Mouse (Mus musculus) liver, embryonic 11.5 days (tissue): ENCODE measurements around the gene Zbtb17. TPM values are rescaled to one million over a fixed set of nuclear protein-coding genes. Genes with fewer than 3 reads are reported as not detected.

Experiments used
- ATAC-seq: fragments of 200-750 bp; cut with Nextera tagmentation; replicated peaks from 2 replicates; pipeline ENCODE4 v1.8.0; 2017; ENCODE audit warnings: moderate number of reproducible peaks, mild to moderate bottlenecking, moderate TSS enrichment, moderate library complexity; ENCODE audit not compliant: low FRiP score
- DNase-seq: peaks from one replicate; pipeline ENCODE4 v3.0.0-alpha.2; 2017; ENCODE audit warnings: low spot score
- H3K27ac ChIP-seq: fragments of 300-500 bp; sonication (generic); 2 replicates; pipeline ENCODE4 v1.5.1; 2014; ENCODE audit warnings: mild to moderate bottlenecking, low read depth, low read length, control low read depth
- H3K27me3 ChIP-seq: fragments of 300-500 bp; sonication (generic); replicated peaks from 2 replicates; pipeline ENCODE4 v1.6.1; 2014; ENCODE audit warnings: low read length, mixed read lengths; ENCODE audit not compliant: control insufficient read depth, insufficient read depth
- H3K36me3 ChIP-seq: fragments of 300-500 bp; sonication (generic); 2 replicates; pipeline ENCODE4 v1.6.1; 2014; ENCODE audit warnings: mild to moderate bottlenecking, low read length, moderate library complexity, mixed read lengths; ENCODE audit not compliant: control insufficient read depth, insufficient read depth
- H3K4me1 ChIP-seq: fragments of 300-500 bp; sonication (generic); replicated peaks from 2 replicates; pipeline ENCODE4 v1.6.1; 2014; ENCODE audit warnings: low read length, mixed read lengths; ENCODE audit not compliant: control insufficient read depth, insufficient read depth
- H3K4me2 ChIP-seq: fragments of 300-500 bp; sonication (generic); 2 replicates; pipeline ENCODE4 v1.6.1; 2014; ENCODE audit warnings: mild to moderate bottlenecking, control low read depth, moderate library complexity
- H3K4me3 ChIP-seq: fragments of 300-500 bp; sonication (generic); 2 replicates; pipeline ENCODE4 v1.5.1; 2014; ENCODE audit warnings: low read depth, low read length, control low read depth
- H3K9ac ChIP-seq: fragments of 300-500 bp; sonication (generic); 2 replicates; pipeline ENCODE4 v1.6.1; 2014; ENCODE audit warnings: low read depth, low read length, control low read depth
- H3K9me3 ChIP-seq: fragments of 300-500 bp; sonication (generic); 2 replicates; pipeline ENCODE4 v1.6.1; 2016; ENCODE audit warnings: low read length, inconsistent platforms, mixed read lengths; ENCODE audit not compliant: control insufficient read depth
- WGBS: fragments of 180-500 bp; shearing (Covaris S2); extraction: QIAGEN DNeasy Blood & Tissue Kit; methylation state at CpG from one replicate; pipeline ENCODE4 v1.1.7; 2014; 5-methylcytosine and 5-hydroxymethylcytosine counted together
- polyA plus RNA-seq: library from polyadenylated mRNA; unstranded; fragments of >200 nt; fragmentation: Nextera tagmentation; extraction: Ambion mirVana; gene quantifications from 2 replicates; pipeline ENCODE4 v1.2.1, GENCODE M21; 2014

Gene Zbtb17
- polyA plus RNA-seq, 1 experiment from 2014 or later = 24.3 TPM

DNA sequence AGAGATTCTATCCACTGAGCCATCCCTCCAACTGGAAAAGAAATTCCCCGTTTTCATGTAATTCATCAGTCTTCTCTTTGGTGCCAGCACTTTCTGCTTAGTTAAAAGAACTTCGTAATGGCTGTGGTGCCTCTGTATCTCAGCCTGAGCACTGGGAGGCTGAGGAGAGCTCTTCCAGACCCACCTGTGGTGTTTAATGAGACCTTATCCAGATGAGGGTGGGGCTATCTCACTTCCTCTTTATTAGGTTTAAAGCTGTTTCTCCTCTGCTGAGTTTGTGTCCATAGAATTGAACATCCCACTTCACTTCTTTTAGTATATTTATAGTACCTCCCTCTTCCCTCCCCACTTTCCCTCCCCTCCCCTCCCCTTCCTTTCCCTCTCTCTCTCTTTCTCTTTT, 6.8 kb downstream of the Zbtb17 start:
- 77% methylated on average over 2 of the region's 2 CpGs for WGBS
- Histone ChIP-seq H3K9ac (no peak overlapping the region), H3K4me1 (no peaks in the 10 kb centered on the region; the same call in 1 of the 2 replicates), H3K36me3 (peaks cover 7% of the 10 kb centered on the region), H3K27me3 (no peaks in the 10 kb centered on the region), H3K27ac (no peak overlapping the region), H3K4me3 (no peak overlapping the region), H3K9me3 (no peaks in the 10 kb centered on the region), H3K4me2 (no peak overlapping the region)
- no peak for ATAC-seq
- no peak for DNase-seq

DNA sequence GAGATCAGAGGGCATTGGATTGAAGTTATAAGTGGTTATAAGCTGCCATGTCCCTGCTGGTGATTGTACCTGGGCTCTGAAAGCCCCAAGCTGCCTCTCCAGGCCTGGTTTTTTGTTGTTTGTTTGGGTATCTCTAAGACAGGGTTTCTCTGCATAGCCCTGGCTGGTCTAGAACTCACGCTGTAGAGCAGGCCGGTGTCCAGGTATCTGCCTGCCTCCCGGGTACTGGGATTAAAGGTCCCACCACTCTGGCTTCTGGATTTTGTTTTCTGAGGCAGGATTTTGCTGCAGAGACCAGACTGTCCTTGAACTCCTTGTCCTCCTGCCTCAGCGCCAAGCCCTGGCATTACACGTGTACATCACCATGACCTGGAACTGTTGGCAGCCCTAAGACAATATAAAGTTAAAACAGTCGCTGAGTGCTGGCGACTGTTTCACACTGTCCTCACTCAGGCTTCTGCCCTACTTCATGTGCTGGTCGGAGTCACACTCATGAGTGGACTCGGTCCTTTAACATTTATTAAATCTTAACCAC, 7.5 kb downstream of the Zbtb17 start:
- ATAC-seq = no peak
- Histone ChIP-seq H3K4me2 (no peak overlapping the region), H3K4me1 (no peaks in the 10 kb centered on the region), H3K27ac (no peak overlapping the region), H3K4me3 (no peak overlapping the region), H3K36me3 (peaks cover 7% of the 10 kb centered on the region), H3K27me3 (no peaks in the 10 kb centered on the region), H3K9ac (no peak overlapping the region), H3K9me3 (no peaks in the 10 kb centered on the region)
- 86% methylated on average over 9 of the region's 9 CpGs for WGBS
- DNase-seq = no peak

GRCm38 (mm10) chr4:141454581-141455350, 10.3 kb downstream of the Zbtb17 start:
- Histone ChIP-seq H3K4me2 (no peak overlapping the region), H3K4me3 (no peak overlapping the region), H3K9me3 (no peaks in the 10 kb centered on the region), H3K4me1 (peaks cover 14% of the 10 kb centered on the region), H3K27ac (no peak overlapping the region), H3K27me3 (no peaks in the 10 kb centered on the region), H3K36me3 (0 out of 2 replicates have a peak, but pooled peaks cover 3% of the 10 kb centered on the region), H3K9ac (no peak overlapping the region)
- WGBS = 69% methylated on average over 14 of the region's 14 CpGs
- DNase-seq (no peak), ATAC-seq (no peak)

DNA sequence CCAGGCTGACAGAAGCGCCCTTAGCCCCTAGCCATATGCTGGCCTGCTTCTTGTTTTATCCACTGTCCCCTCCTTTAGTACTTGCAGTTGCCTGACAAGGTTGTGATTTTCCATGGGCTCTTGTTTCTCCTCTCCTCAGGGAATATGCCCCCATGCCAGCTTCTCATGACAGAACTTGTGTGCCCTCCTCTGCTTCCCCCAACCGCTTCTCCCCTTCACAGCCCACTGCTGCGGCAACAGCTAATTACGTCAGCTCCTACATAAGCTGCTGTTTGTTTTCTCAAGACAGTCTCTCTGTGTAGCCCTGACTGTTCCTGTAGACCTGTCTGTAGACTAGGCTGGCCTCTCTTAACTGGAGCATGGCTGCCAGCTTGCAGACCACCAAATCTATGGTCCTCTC, 11.1 kb downstream of the Zbtb17 start:
- no peak overlapping the region for H3K4me2 ChIP-seq
- no peak overlapping the region for H3K4me3 ChIP-seq
- H3K27ac ChIP-seq = no peak overlapping the region
- 87% methylated on average over 4 of the region's 4 CpGs for WGBS
- H3K9me3 ChIP-seq = no peaks in the 10 kb centered on the region
- peaks cover 10% of the 10 kb centered on the region for H3K36me3 ChIP-seq
- H3K4me1 ChIP-seq = peaks cover 14% of the 10 kb centered on the region
- H3K27me3 ChIP-seq = no peaks in the 10 kb centered on the region
- DNase-seq (no peak), ATAC-seq (no peak)
- no peak overlapping the region for H3K9ac ChIP-seq

DNA sequence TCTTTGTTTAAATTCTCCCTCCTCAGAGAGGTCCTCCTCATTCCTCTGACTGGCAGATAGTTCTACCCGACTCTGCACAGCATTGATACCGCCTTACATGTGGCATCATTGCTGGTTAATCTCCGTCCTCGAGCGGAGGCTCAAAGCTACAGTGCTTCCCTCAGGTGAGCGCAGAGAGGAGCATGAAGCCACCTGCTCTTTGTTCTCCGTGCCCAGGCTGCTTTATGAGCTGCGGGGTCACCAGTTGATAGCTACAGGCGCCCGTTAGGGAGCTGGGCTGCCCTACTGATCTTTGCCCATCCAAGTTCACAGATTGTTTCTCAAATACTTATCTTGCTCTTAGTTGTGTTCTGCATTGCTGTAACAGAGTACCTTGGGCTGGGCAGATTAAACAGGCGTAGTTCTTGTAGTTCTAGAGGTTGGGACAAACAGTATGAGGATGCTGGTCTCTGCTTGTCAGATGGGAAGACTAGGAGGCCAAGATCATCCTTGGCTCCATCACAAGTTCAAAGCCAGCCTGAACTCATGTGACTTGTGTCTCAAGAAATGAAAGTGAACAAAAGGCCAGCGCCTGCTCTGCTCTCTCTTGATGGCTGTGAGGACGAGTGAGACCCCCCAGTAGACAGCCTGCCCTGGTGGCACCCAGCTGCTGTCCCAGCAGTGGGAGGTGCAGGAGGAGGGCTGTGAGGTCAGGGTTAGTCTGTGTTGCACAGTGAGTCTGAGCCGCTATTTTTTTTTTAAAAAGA, 11.9 kb downstream of the Zbtb17 start:
- Histone ChIP-seq H3K4me1 (peaks cover 14% of the 10 kb centered on the region), H3K36me3 (peaks cover 13% of the 10 kb centered on the region), H3K4me3 (no peak overlapping the region), H3K27me3 (no peaks in the 10 kb centered on the region), H3K9ac (no peak overlapping the region), H3K9me3 (no peaks in the 10 kb centered on the region), H3K4me2 (no peak overlapping the region), H3K27ac (no peak overlapping the region)
- DNase-seq (no peak), ATAC-seq (no peak)
- 94% methylated on average over 14 of the region's 14 CpGs for WGBS

GRCm38 (mm10) chr4:141458236-141458635, 13.8 kb downstream of the Zbtb17 start:
- H3K9me3 ChIP-seq = no peaks in the 10 kb centered on the region
- DNase-seq (no peak), ATAC-seq (peak; percentile 41; the same call in 1 of the 2 replicates)
- no peaks in the 10 kb centered on the region for H3K27me3 ChIP-seq
- whole genome bisulfite sequencing = 47% methylated on average over 7 of the region's 7 CpGs
- H3K36me3 ChIP-seq = peaks cover 22% of the 10 kb centered on the region
- peaks cover 14% of the 10 kb centered on the region for H3K4me1 ChIP-seq
- H3K4me2 ChIP-seq = no peak overlapping the region
- H3K27ac ChIP-seq = no peak overlapping the region
- no peak overlapping the region for H3K4me3 ChIP-seq
- H3K9ac ChIP-seq = no peak overlapping the region

DNA sequence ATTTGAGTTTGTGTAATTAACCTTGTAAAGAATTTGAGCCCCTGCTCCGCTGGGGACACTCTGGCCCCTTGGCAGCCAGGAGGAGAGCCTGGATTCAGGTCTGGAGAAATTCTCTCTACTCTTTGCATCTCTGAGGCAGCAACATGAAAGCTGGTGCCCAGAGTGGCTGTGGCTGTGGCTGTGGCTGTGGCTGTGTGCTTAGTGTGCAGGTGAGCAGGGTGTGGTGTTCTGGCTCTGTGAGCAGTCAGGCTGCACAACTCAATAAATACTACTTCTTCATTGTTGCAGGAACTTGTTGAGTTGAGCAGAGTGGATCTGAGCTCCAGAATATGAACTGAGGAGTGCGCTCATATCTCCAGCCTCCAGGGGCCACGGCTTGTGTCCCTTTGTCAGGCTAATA, 14.4 kb downstream of the Zbtb17 start:
- no peak overlapping the region for H3K9ac ChIP-seq
- peaks cover 14% of the 10 kb centered on the region for H3K4me1 ChIP-seq
- no peak overlapping the region for H3K27ac ChIP-seq
- no peak for ATAC-seq
- peaks cover 28% of the 10 kb centered on the region for H3K36me3 ChIP-seq
- H3K9me3 ChIP-seq = no peaks in the 10 kb centered on the region
- DNase-seq = no peak
- H3K4me2 ChIP-seq = no peak overlapping the region
- H3K4me3 ChIP-seq = no peak overlapping the region
- H3K27me3 ChIP-seq = no peaks in the 10 kb centered on the region
- 79% methylated on average over 3 of the region's 3 CpGs for WGBS

GRCm38 (mm10) chr4:141459766-141460165, 15.3 kb downstream of the Zbtb17 start:
- 87% methylated on average over 9 of the region's 9 CpGs for WGBS
- H3K27me3 ChIP-seq = no peaks in the 10 kb centered on the region
- H3K36me3 ChIP-seq = peaks cover 35% of the 10 kb centered on the region
- no peak overlapping the region for H3K4me2 ChIP-seq
- H3K27ac ChIP-seq = no peak overlapping the region
- no peaks in the 10 kb centered on the region for H3K9me3 ChIP-seq
- ATAC-seq (no peak), DNase-seq (no peak)
- H3K4me3 ChIP-seq = no peak overlapping the region
- H3K9ac ChIP-seq = no peak overlapping the region
- peaks cover 14% of the 10 kb centered on the region for H3K4me1 ChIP-seq
